Mouse (Mus musculus): ENCODE data around the gene Foxk2. TPM values are rescaled to one million over a fixed set of nuclear protein-coding genes. Genes with fewer than 3 reads are reported as not detected.
"Not testable (repeated sequence)": the region's sequence is repeated elsewhere in the genome, so short reads cannot be mapped to it uniquely, and the experiment has no call there.

Foxk2 gene
- polyA plus RNA-seq, 1 experiment from 2014 or later: 2.3 TPM

GRCm38 (mm10) chr11:121326681-121327080 is 66.9 kb downstream of the Foxk2 start:
- Histone ChIP-seq H3K27me3 (ENCODE audit: insufficient read depth, low read length) (no peaks in the 10 kb centered on the region), H3K4me3 (ENCODE audit: low read depth, low read length) (no peak overlapping the region), H3K27ac (ENCODE audit: low read depth) (no peak overlapping the region; the same call in 1 of the 2 replicates), H3K4me1 (ENCODE audit: insufficient read depth) (0 out of 2 replicates have a peak, but pooled peaks cover 5% of the 10 kb centered on the region), H3K4me2 (ENCODE audit: low read depth, low read length) (no peak overlapping the region), H3K36me3 (replicated peaks; ENCODE audit: insufficient read depth, low read length) (peaks cover 42% of the 10 kb centered on the region), H3K9me3 (ENCODE audit: low read length) (no peaks in the 10 kb centered on the region), H3K9ac (replicated peaks) (no peak overlapping the region)
- no peak for ATAC-seq
- TF ChIP-seq EP300 (IDR thresholded peaks at IDR 0.05; ENCODE audit: low read depth): no peak
- TF ChIP-seq CTCF (IDR thresholded peaks at IDR 0.05; ENCODE audit: low read depth): no peak
- no peak for DNase-seq
- WGBS (ENCODE audit: insufficient replicate concordance): 85% methylated on average over 5 of the region's 5 CpGs

DNA sequence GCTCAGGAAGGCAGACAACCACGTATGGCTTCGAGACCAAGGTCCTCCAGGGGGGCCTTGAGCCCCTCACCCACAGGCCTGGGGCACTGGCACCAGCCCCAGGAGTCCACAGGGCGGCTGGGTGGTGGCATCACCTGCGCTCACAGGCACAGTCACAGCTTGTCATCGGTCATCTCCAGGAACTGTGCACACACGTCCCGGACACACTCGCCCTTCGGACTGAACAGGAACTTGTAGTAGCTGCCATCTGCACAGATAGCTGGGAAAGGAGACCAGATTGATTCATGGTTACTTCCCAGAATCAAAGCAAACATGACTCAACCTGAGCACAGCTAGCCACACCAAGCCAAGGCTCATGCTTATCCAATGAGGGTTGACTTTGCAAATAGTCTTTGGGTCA is 68.4 kb downstream of the Foxk2 start:
- no peak overlapping the region for H3K9ac ChIP-seq (replicated peaks)
- H3K27ac ChIP-seq (ENCODE audit: low read depth): no peak overlapping the region

GRCm38 (mm10) chr11:121328619-121329018 is 68.8 kb downstream of the Foxk2 start:
- Histone ChIP-seq H3K9ac (replicated peaks) (no peak overlapping the region), H3K9me3 (ENCODE audit: low read length) (no peaks in the 10 kb centered on the region), H3K4me3 (ENCODE audit: low read depth, low read length) (no peak overlapping the region), H3K27ac (ENCODE audit: low read depth) (no peak overlapping the region), H3K4me1 (ENCODE audit: insufficient read depth) (0 out of 2 replicates have a peak, but pooled peaks cover 5% of the 10 kb centered on the region), H3K27me3 (ENCODE audit: insufficient read depth, low read length) (no peaks in the 10 kb centered on the region), H3K36me3 (replicated peaks; ENCODE audit: insufficient read depth, low read length) (peaks cover 50% of the 10 kb centered on the region), H3K4me2 (ENCODE audit: low read depth, low read length) (no peak overlapping the region)
- TF ChIP-seq EP300 (IDR thresholded peaks at IDR 0.05; ENCODE audit: low read depth): no peak
- no peak for TF ChIP-seq CTCF (IDR thresholded peaks at IDR 0.05; ENCODE audit: low read depth)
- ATAC-seq: no peak
- DNase-seq: no peak

More for the DNA sequence above, 68.4 kb downstream of the Foxk2 start:
- no peak overlapping the region for H3K4me2 ChIP-seq (ENCODE audit: low read depth, low read length)
- H3K36me3 ChIP-seq (replicated peaks; ENCODE audit: insufficient read depth, low read length): peaks cover 45% of the 10 kb centered on the region
- no peaks in the 10 kb centered on the region for H3K27me3 ChIP-seq (ENCODE audit: insufficient read depth, low read length)
- DNase-seq: no peak
- H3K4me1 ChIP-seq (ENCODE audit: insufficient read depth): 0 out of 2 replicates have a peak, but pooled peaks cover 5% of the 10 kb centered on the region
- TF ChIP-seq CTCF (IDR thresholded peaks at IDR 0.05; ENCODE audit: low read depth): no peak
- TF ChIP-seq EP300 (IDR thresholded peaks at IDR 0.05; ENCODE audit: low read depth): no peak
- H3K4me3 ChIP-seq (ENCODE audit: low read depth, low read length): no peak overlapping the region
- no peak for ATAC-seq
- no peaks in the 10 kb centered on the region for H3K9me3 ChIP-seq (ENCODE audit: low read length)
- 96% methylated on average over 9 of the region's 9 CpGs for WGBS (ENCODE audit: insufficient replicate concordance)

DNA sequence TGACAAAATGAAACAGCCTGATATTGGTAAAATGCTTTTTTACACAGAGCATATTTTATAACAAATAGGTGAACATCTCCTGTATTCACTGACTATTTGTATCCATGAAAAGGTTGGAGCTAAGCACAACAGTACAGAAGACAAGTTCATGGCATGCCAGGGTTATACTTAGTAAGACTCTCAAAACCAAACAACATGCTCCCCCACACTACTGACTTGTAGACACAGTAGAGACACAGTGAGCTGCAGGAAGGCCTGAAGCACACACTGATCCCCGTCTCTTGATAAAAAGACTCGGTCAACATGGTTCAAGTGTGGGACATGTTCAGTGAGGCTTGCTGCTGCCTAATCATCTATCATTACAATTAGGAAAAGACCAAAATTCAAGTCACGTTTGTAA is 71.9 kb downstream of the Foxk2 start:
- H3K4me3 ChIP-seq (ENCODE audit: low read depth, low read length): no peak overlapping the region
- no peak overlapping the region for H3K4me2 ChIP-seq (ENCODE audit: low read depth, low read length)
- WGBS (ENCODE audit: insufficient replicate concordance): 81% methylated on average over 3 of the region's 3 CpGs
- no peak overlapping the region for H3K27ac ChIP-seq (ENCODE audit: low read depth)
- no peak for TF ChIP-seq CTCF (IDR thresholded peaks at IDR 0.05; ENCODE audit: low read depth)
- no peak for TF ChIP-seq EP300 (IDR thresholded peaks at IDR 0.05; ENCODE audit: low read depth)
- H3K9ac ChIP-seq (replicated peaks): no peak overlapping the region
- H3K4me1 ChIP-seq (ENCODE audit: insufficient read depth): no peaks in the 10 kb centered on the region
- DNase-seq: no peak
- no peaks in the 10 kb centered on the region for H3K9me3 ChIP-seq (ENCODE audit: low read length)
- peaks cover 66% of the 10 kb centered on the region for H3K36me3 ChIP-seq (replicated peaks; ENCODE audit: insufficient read depth, low read length)
- no peaks in the 10 kb centered on the region for H3K27me3 ChIP-seq (ENCODE audit: insufficient read depth, low read length)
- ATAC-seq: no peak

DNA sequence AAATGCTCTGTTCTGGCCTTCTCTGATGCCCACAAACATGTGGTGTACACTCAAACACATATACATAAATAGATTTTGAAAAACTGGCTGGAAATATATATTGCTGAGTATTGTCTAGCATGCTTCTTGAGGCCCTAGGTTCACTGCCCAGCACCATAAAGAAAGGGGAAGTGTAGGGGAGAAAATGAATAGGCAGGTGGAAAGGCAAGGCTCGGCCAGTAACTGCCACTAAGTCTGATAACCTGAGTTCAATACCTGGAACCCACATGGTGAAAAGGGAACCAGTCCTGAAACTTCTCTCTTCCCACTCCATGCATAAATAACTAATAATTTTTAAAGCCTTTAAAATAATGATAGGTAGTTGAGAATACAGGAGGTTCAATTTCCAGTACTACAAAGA is 79.9 kb downstream of the Foxk2 start:
- Histone ChIP-seq H3K27ac (ENCODE audit: low read depth) (no peak overlapping the region), H3K36me3 (replicated peaks; ENCODE audit: insufficient read depth, low read length) (peaks cover 34% of the 10 kb centered on the region), H3K27me3 (ENCODE audit: insufficient read depth, low read length) (no peaks in the 10 kb centered on the region), H3K4me2 (ENCODE audit: low read depth, low read length) (no peak overlapping the region), H3K9ac (replicated peaks) (no peak overlapping the region), H3K4me1 (ENCODE audit: insufficient read depth) (peaks cover 6% of the 10 kb centered on the region), H3K9me3 (ENCODE audit: low read length) (no peaks in the 10 kb centered on the region), H3K4me3 (ENCODE audit: low read depth, low read length) (no peak overlapping the region)
- TF ChIP-seq CTCF (IDR thresholded peaks at IDR 0.05; ENCODE audit: low read depth): no peak
- TF ChIP-seq EP300 (IDR thresholded peaks at IDR 0.05; ENCODE audit: low read depth): no peak
- DNase-seq (no peak), ATAC-seq (no peak)
- WGBS (ENCODE audit: insufficient replicate concordance): 48% methylated on average over 1 of the region's 1 CpGs

- Histone ChIP-seq H3K4me3 (ENCODE audit: low read depth, low read length) (no peak overlapping the region), H3K9ac (replicated peaks) (no peak overlapping the region), H3K36me3 (replicated peaks; ENCODE audit: insufficient read depth, low read length) (peaks cover 30% of the 10 kb centered on the region), H3K9me3 (ENCODE audit: low read length) (no peaks in the 10 kb centered on the region), H3K4me1 (ENCODE audit: insufficient read depth) (peaks cover 6% of the 10 kb centered on the region), H3K27ac (ENCODE audit: low read depth) (no peak overlapping the region), H3K27me3 (ENCODE audit: insufficient read depth, low read length) (no peaks in the 10 kb centered on the region), H3K4me2 (ENCODE audit: low read depth, low read length) (no peak overlapping the region)
- ATAC-seq (no peak), DNase-seq (no peak)
- WGBS (ENCODE audit: insufficient replicate concordance): 55% methylated on average over 1 of the region's 1 CpGs
- no peak for TF ChIP-seq EP300 (IDR thresholded peaks at IDR 0.05; ENCODE audit: low read depth)
- TF ChIP-seq CTCF (IDR thresholded peaks at IDR 0.05; ENCODE audit: low read depth): no peak
Measured at GRCm38 (mm10) chr11:121340287-121340686, 80.5 kb downstream of the Foxk2 start.

GRCm38 (mm10) chr11:121342423-121342822 is 82.6 kb downstream of the Foxk2 start:
- not testable (repeated sequence) for H3K27me3 ChIP-seq (ENCODE audit: insufficient read depth, low read length); DNase-seq; H3K4me2 ChIP-seq (ENCODE audit: low read depth, low read length); H3K9me3 ChIP-seq (ENCODE audit: low read length); H3K27ac ChIP-seq (ENCODE audit: low read depth); H3K4me1 ChIP-seq (ENCODE audit: insufficient read depth); H3K9ac ChIP-seq (replicated peaks); H3K4me3 ChIP-seq (ENCODE audit: low read depth, low read length); ATAC-seq
- WGBS (ENCODE audit: insufficient replicate concordance): no CpG with 5 or more reads among the region's 1 CpGs
- peaks cover 22% of the 10 kb centered on the region for H3K36me3 ChIP-seq (replicated peaks; ENCODE audit: insufficient read depth, low read length)

Data from liver, postnatal 0 days (tissue).